Mouse (Mus musculus) lung, embryonic 16.5 days (tissue): ENCODE measurements around the gene Napb. TPM values are rescaled to one million over a fixed set of nuclear protein-coding genes. Genes with fewer than 3 reads are reported as not detected.
A peak's percentile ranks its signal among the peaks of the same experiment; 100 is the strongest.

Experiments used
- ATAC-seq: fragments of 200-750 bp; cut with Nextera tagmentation; 2 replicates; pipeline ENCODE4 v1.8.0; 2017; ENCODE audit warnings: low read depth, mild to moderate bottlenecking, moderate library complexity
- H3K27ac ChIP-seq: fragments of 300-500 bp; sonication (generic); 2 replicates; pipeline ENCODE4 v1.5.1; 2014; ENCODE audit warnings: mild to moderate bottlenecking, control low read depth, low read length
- H3K27me3 ChIP-seq: fragments of 300-500 bp; sonication (generic); 2 replicates; pipeline ENCODE4 v1.6.1; 2014; ENCODE audit warnings: low read depth, low read length, mixed read lengths; ENCODE audit not compliant: control insufficient read depth, insufficient read depth
- H3K36me3 ChIP-seq: fragments of 300-500 bp; sonication (generic); 2 replicates; pipeline ENCODE4 v1.6.1; 2014; ENCODE audit warnings: low read length; ENCODE audit not compliant: control insufficient read depth, insufficient read depth
- H3K4me1 ChIP-seq: fragments of 300-500 bp; sonication (generic); replicated peaks from 2 replicates; pipeline ENCODE4 v1.6.1; 2014; ENCODE audit warnings: low read length, mixed read lengths; ENCODE audit not compliant: control insufficient read depth, insufficient read depth
- H3K4me2 ChIP-seq: fragments of 300-500 bp; sonication (generic); 2 replicates; pipeline ENCODE4 v1.6.1; 2014; ENCODE audit warnings: low read depth, low read length, control low read depth
- H3K4me3 ChIP-seq: fragments of 300-500 bp; sonication (generic); 2 replicates; pipeline ENCODE4 v1.5.1; 2014; ENCODE audit warnings: mild to moderate bottlenecking, low read length, control low read depth
- H3K9ac ChIP-seq: fragments of 300-500 bp; sonication (generic); 2 replicates; pipeline ENCODE4 v1.6.1; 2014; ENCODE audit warnings: low read length, control low read depth
- H3K9me3 ChIP-seq: fragments of 300-500 bp; sonication (generic); 2 replicates; pipeline ENCODE4 v1.6.1; 2016; ENCODE audit warnings: low read length; ENCODE audit not compliant: control insufficient read depth
- WGBS: fragments of 180-500 bp; shearing (Covaris S2); extraction: QIAGEN DNeasy Blood & Tissue Kit; methylation state at CpG from one replicate; pipeline ENCODE4 v1.1.7; 2014; 5-methylcytosine and 5-hydroxymethylcytosine counted together
- polyA plus RNA-seq: library from polyadenylated mRNA; unstranded; fragments of >200 nt; fragmentation: Nextera tagmentation; extraction: Ambion mirVana; gene quantifications from 2 replicates; pipeline ENCODE4 v1.2.1, GENCODE M21; 2015

Napb gene
- polyA plus RNA-seq, 1 experiment from 2014 or later = 2.5 TPM

GRCm38 (mm10) chr2:148690291-148690690 is 42.0 kb downstream of the Napb start:
- 93% methylated on average over 3 of the region's 3 CpGs for WGBS
- ATAC-seq = no peak

GRCm38 (mm10) chr2:148689444-148690140 is 42.7 kb downstream of the Napb start:
- WGBS = 87% methylated on average over 6 of the region's 6 CpGs
- no peak overlapping the region for H3K27ac ChIP-seq
- H3K36me3 ChIP-seq = peaks cover 39% of the 10 kb centered on the region
- H3K4me3 ChIP-seq = no peak overlapping the region
- no peaks in the 10 kb centered on the region; the same call in 1 of the 2 replicates for H3K4me1 ChIP-seq
- H3K9ac ChIP-seq = no peak overlapping the region
- no peak for ATAC-seq
- no peaks in the 10 kb centered on the region for H3K9me3 ChIP-seq
- H3K27me3 ChIP-seq = no peaks in the 10 kb centered on the region
- no peak overlapping the region for H3K4me2 ChIP-seq

More at GRCm38 (mm10) chr2:148690291-148690690, 42.0 kb downstream of the Napb start:
- H3K9ac ChIP-seq = no peak overlapping the region
- no peaks in the 10 kb centered on the region for H3K27me3 ChIP-seq
- no peak overlapping the region for H3K4me2 ChIP-seq
- H3K36me3 ChIP-seq = peaks cover 39% of the 10 kb centered on the region
- no peak overlapping the region for H3K27ac ChIP-seq
- no peaks in the 10 kb centered on the region for H3K9me3 ChIP-seq
- H3K4me1 ChIP-seq = no peaks in the 10 kb centered on the region; the same call in 1 of the 2 replicates
- no peak overlapping the region for H3K4me3 ChIP-seq

- no peaks in the 10 kb centered on the region for H3K9me3 ChIP-seq
- 89% methylated on average over 5 of the region's 5 CpGs for WGBS
- no peaks in the 10 kb centered on the region for H3K27me3 ChIP-seq
- no peak for ATAC-seq
- no peak overlapping the region for H3K4me3 ChIP-seq
- H3K36me3 ChIP-seq = peaks cover 39% of the 10 kb centered on the region
- H3K4me1 ChIP-seq = no peaks in the 10 kb centered on the region; the same call in 1 of the 2 replicates
- no peak overlapping the region for H3K27ac ChIP-seq
- no peak overlapping the region for H3K9ac ChIP-seq
- H3K4me2 ChIP-seq = no peak overlapping the region
Observed at GRCm38 (mm10) chr2:148687971-148688370, 44.3 kb downstream of the Napb start.

- ATAC-seq = peak; percentile 55; the same call in 1 of the 2 replicates
- WGBS = 73% methylated on average over 1 of the region's 1 CpGs
Observed at GRCm38 (mm10) chr2:148686862-148687261, 45.4 kb downstream of the Napb start.

GRCm38 (mm10) chr2:148685709-148686108 is 46.6 kb downstream of the Napb start:
- no peaks in the 10 kb centered on the region for H3K9me3 ChIP-seq
- H3K27me3 ChIP-seq = no peaks in the 10 kb centered on the region
- no peak overlapping the region for H3K4me3 ChIP-seq
- WGBS = 76% methylated on average over 3 of the region's 3 CpGs
- H3K27ac ChIP-seq = no peak overlapping the region
- no peak overlapping the region for H3K9ac ChIP-seq
- ATAC-seq = no peak
- H3K4me2 ChIP-seq = no peak overlapping the region
- peaks cover 10% of the 10 kb centered on the region for H3K4me1 ChIP-seq
- H3K36me3 ChIP-seq = peaks cover 28% of the 10 kb centered on the region

More at GRCm38 (mm10) chr2:148686862-148687261, 45.4 kb downstream of the Napb start:
- H3K27ac ChIP-seq = no peak overlapping the region
- H3K4me2 ChIP-seq = no peak overlapping the region
- H3K9ac ChIP-seq = no peak overlapping the region
- no peaks in the 10 kb centered on the region for H3K27me3 ChIP-seq
- H3K9me3 ChIP-seq = no peaks in the 10 kb centered on the region
- no peak overlapping the region for H3K4me3 ChIP-seq
- H3K4me1 ChIP-seq = peaks cover 6% of the 10 kb centered on the region
- peaks cover 38% of the 10 kb centered on the region for H3K36me3 ChIP-seq

- Histone ChIP-seq H3K36me3 (peaks cover 21% of the 10 kb centered on the region), H3K4me2 (no peak overlapping the region), H3K27ac (no peak overlapping the region), H3K4me1 (peaks cover 13% of the 10 kb centered on the region), H3K27me3 (no peaks in the 10 kb centered on the region), H3K9me3 (no peaks in the 10 kb centered on the region), H3K4me3 (no peak overlapping the region), H3K9ac (no peak overlapping the region)
- ATAC-seq = no peak
- WGBS = 89% methylated on average over 2 of the region's 2 CpGs
Observed at GRCm38 (mm10) chr2:148684972-148685371, 47.3 kb downstream of the Napb start.

- H3K4me1 ChIP-seq = peaks cover 25% of the 10 kb centered on the region
- H3K27me3 ChIP-seq = no peaks in the 10 kb centered on the region
- no peaks in the 10 kb centered on the region for H3K9me3 ChIP-seq
- H3K4me3 ChIP-seq = no peak overlapping the region
- H3K36me3 ChIP-seq = peaks cover 13% of the 10 kb centered on the region
- 87% methylated on average over 1 of the region's 1 CpGs for WGBS
- H3K9ac ChIP-seq = no peak overlapping the region
- no peak overlapping the region for H3K27ac ChIP-seq
- no peak for ATAC-seq
- no peak overlapping the region for H3K4me2 ChIP-seq
Observed at GRCm38 (mm10) chr2:148683031-148683430, 49.2 kb downstream of the Napb start.

- H3K4me3 ChIP-seq = peak overlapping the region; percentile 70
- no peaks in the 10 kb centered on the region for H3K27me3 ChIP-seq
- peak overlapping the region; percentile 89 for H3K4me2 ChIP-seq
- H3K9me3 ChIP-seq = no peaks in the 10 kb centered on the region
- peak overlapping the region; percentile 61 for H3K27ac ChIP-seq
- H3K36me3 ChIP-seq = peaks cover 13% of the 10 kb centered on the region
- 5% methylated on average over 17 of the region's 17 CpGs for WGBS
- peak; percentile 56 for ATAC-seq
- H3K9ac ChIP-seq = peak overlapping the region; percentile 81
- peaks cover 25% of the 10 kb centered on the region for H3K4me1 ChIP-seq
Observed at GRCm38 (mm10) chr2:148681461-148681891, 50.8 kb downstream of the Napb start.

- H3K4me2 ChIP-seq = peak within 1 kb of the TSS; percentile 89
- peaks cover 19% of the 10 kb centered on the region for H3K36me3 ChIP-seq
- H3K4me1 ChIP-seq = peaks cover 25% of the 10 kb centered on the region
- H3K27me3 ChIP-seq = no peaks in the 10 kb centered on the region
- H3K9ac ChIP-seq = peak within 1 kb of the TSS; percentile 81
- H3K4me3 ChIP-seq = peak within 1 kb of the TSS; percentile 70
- ATAC-seq = peak; percentile 96
- H3K9me3 ChIP-seq = no peaks in the 10 kb centered on the region
- peak within 1 kb of the TSS; percentile 93 for H3K27ac ChIP-seq
- 0% methylated on average over 39 of the region's 39 CpGs for WGBS
Observed at GRCm38 (mm10) chr2:148680775-148681291, 51.4 kb downstream of the Napb start, which contains the start of gene Gzf1. TSS of gene Gzf1 (plus strand) at chr2:148681023.
